Mouse (Mus musculus): ENCODE results near the gene Cbl. TPM values are rescaled to one million over a fixed set of nuclear protein-coding genes. Genes with fewer than 3 reads are reported as not detected.

The Cbl gene
- polyA plus RNA-seq, 1 experiment from 2014 or later, result 5.8 TPM

DNA sequence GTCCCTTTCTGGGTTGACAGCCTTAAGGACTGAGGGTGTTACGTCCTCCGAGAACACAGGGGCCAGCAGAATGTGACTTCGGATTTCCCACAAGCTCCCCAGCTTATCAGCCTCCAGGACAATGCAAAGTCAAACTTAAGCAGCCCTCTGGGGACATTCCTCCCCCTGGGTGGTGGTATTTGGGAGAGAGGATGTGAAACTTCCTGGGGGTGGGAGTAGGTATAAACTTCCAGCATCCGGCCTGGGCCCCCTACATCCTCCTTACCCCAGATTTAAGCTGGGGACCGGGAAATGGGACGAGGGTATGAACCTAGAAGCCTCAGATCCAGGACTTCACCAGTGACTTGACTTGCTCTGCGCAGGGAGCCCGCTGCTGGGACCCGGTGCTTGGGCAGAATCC, 104.2 kb downstream of the Cbl start:
- Histone ChIP-seq H3K4me3 (ENCODE audit: low read depth, low read length) (peak overlapping the region; percentile 39), H3K27me3 (replicated peaks; ENCODE audit: control insufficient read depth, insufficient read depth, low read length) (peaks cover 20% of the 10 kb centered on the region), H3K4me2 (replicated peaks; ENCODE audit: low read depth) (peak overlapping the region; percentile 62), H3K9me3 (ENCODE audit: control insufficient read depth) (no peaks in the 10 kb centered on the region), H3K9ac (ENCODE audit: low read depth, low read length) (peak overlapping the region; percentile 23), H3K27ac (ENCODE audit: low read depth, low read length) (peak overlapping the region; percentile 66), H3K36me3 (ENCODE audit: control insufficient read depth, insufficient read depth) (no peaks in the 10 kb centered on the region), H3K4me1 (replicated peaks; ENCODE audit: control insufficient read depth, insufficient read depth, low read length) (0 out of 2 replicates have a peak, but pooled peaks cover 4% of the 10 kb centered on the region)
- no peak for TF ChIP-seq CTCF (IDR thresholded peaks at IDR 0.05; ENCODE audit: low read depth)
- 10% methylated on average over 9 of the region's 9 CpGs for WGBS
- ATAC-seq, result peak; percentile 3; the same call in 1 of the 2 replicates

DNA sequence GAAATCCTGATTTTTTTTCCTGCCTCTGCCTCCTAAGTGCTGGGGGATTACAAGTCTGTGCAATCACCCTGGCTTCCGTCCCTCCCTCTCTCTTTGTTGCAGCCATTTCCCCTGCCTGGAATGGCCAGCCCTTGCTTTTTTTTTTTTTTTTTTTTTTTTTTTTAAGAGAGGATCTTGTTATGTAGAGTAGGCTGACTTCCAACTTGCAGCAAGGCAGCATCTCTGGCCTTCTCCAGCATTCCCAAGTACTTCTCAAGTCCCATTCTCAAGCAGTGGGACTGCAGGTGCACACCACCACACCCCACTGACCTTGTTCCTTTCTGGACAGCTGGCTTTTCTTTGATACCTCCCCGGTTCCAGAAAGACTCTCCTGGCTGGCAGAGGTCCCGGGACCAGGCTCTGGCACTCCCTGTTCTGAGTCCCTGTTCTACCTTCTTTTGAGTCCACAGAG, 106.5 kb downstream of the Cbl start:
- H3K36me3 ChIP-seq (ENCODE audit: control insufficient read depth, insufficient read depth), result no peaks in the 10 kb centered on the region
- no peak overlapping the region for H3K27ac ChIP-seq (ENCODE audit: low read depth, low read length)
- H3K4me3 ChIP-seq (ENCODE audit: low read depth, low read length), result no peak overlapping the region
- H3K4me2 ChIP-seq (replicated peaks; ENCODE audit: low read depth), result no peak overlapping the region
- peaks cover 8% of the 10 kb centered on the region; the same call in 1 of the 2 replicates for H3K27me3 ChIP-seq (replicated peaks; ENCODE audit: control insufficient read depth, insufficient read depth, low read length)
- 0 out of 2 replicates have a peak, but pooled peaks cover 4% of the 10 kb centered on the region for H3K4me1 ChIP-seq (replicated peaks; ENCODE audit: control insufficient read depth, insufficient read depth, low read length)
- no peak for ATAC-seq
- H3K9ac ChIP-seq (ENCODE audit: low read depth, low read length), result no peak overlapping the region
- H3K9me3 ChIP-seq (ENCODE audit: control insufficient read depth), result no peaks in the 10 kb centered on the region
- 60% methylated on average over 3 of the region's 3 CpGs for WGBS
- no peak for TF ChIP-seq CTCF (IDR thresholded peaks at IDR 0.05; ENCODE audit: low read depth)

DNA sequence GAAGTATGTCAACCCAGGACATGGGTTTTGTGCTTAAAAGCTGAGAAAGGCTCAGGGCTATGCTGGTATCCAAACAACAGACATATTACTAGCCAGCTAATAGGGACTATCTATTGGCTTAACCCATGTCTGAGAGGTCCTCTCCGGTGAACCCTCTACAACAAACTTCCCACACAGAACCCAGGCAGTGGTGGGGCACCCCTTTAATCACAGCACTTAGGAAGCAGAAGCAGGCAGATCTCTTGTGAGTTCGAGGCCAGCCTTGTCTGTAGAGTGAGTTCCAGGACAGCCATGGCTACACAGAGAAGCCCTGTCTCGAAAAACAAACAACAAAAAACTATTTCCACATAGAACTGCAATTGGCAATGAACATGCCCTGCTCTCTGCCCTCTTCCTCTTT, 107.1 kb downstream of the Cbl start:
- WGBS, result 83% methylated on average over 3 of the region's 3 CpGs

GRCm38 (mm10) chr9:44125546-44126428, 108.1 kb downstream of the Cbl start:
- no peaks in the 10 kb centered on the region for H3K36me3 ChIP-seq (ENCODE audit: control insufficient read depth, insufficient read depth)
- no peak for ATAC-seq
- 27% methylated on average over 18 of the region's 18 CpGs for WGBS
- H3K4me2 ChIP-seq (replicated peaks; ENCODE audit: low read depth), result peak overlapping the region; percentile 35
- H3K9me3 ChIP-seq (ENCODE audit: control insufficient read depth), result no peaks in the 10 kb centered on the region
- H3K27ac ChIP-seq (ENCODE audit: low read depth, low read length), result no peak overlapping the region; the same call in 1 of the 2 replicates
- no peak overlapping the region for H3K9ac ChIP-seq (ENCODE audit: low read depth, low read length)
- H3K27me3 ChIP-seq (replicated peaks; ENCODE audit: control insufficient read depth, insufficient read depth, low read length), result 0 out of 2 replicates have a peak, but pooled peaks cover 6% of the 10 kb centered on the region
- H3K4me1 ChIP-seq (replicated peaks; ENCODE audit: control insufficient read depth, insufficient read depth, low read length), result 0 out of 2 replicates have a peak, but pooled peaks cover 4% of the 10 kb centered on the region
- H3K4me3 ChIP-seq (ENCODE audit: low read depth, low read length), result no peak overlapping the region
- TF ChIP-seq CTCF (IDR thresholded peaks at IDR 0.05; ENCODE audit: low read depth), result peak; percentile 94

More for the DNA sequence above, 107.1 kb downstream of the Cbl start:
- no peak overlapping the region for H3K27ac ChIP-seq (ENCODE audit: low read depth, low read length)
- no peaks in the 10 kb centered on the region for H3K9me3 ChIP-seq (ENCODE audit: control insufficient read depth)
- H3K36me3 ChIP-seq (ENCODE audit: control insufficient read depth, insufficient read depth), result no peaks in the 10 kb centered on the region
- H3K9ac ChIP-seq (ENCODE audit: low read depth, low read length), result no peak overlapping the region
- no peak overlapping the region for H3K4me3 ChIP-seq (ENCODE audit: low read depth, low read length)
- H3K4me2 ChIP-seq (replicated peaks; ENCODE audit: low read depth), result no peak overlapping the region
- 0 out of 2 replicates have a peak, but pooled peaks cover 4% of the 10 kb centered on the region for H3K4me1 ChIP-seq (replicated peaks; ENCODE audit: control insufficient read depth, insufficient read depth, low read length)
- H3K27me3 ChIP-seq (replicated peaks; ENCODE audit: control insufficient read depth, insufficient read depth, low read length), result peaks cover 6% of the 10 kb centered on the region; the same call in 1 of the 2 replicates
- TF ChIP-seq CTCF (IDR thresholded peaks at IDR 0.05; ENCODE audit: low read depth), result no peak
- no peak for ATAC-seq

- Histone ChIP-seq H3K4me2 (replicated peaks; ENCODE audit: low read depth) (no peak overlapping the region), H3K4me1 (replicated peaks; ENCODE audit: control insufficient read depth, insufficient read depth, low read length) (0 out of 2 replicates have a peak, but pooled peaks cover 4% of the 10 kb centered on the region), H3K36me3 (ENCODE audit: control insufficient read depth, insufficient read depth) (no peaks in the 10 kb centered on the region), H3K27ac (ENCODE audit: low read depth, low read length) (no peak overlapping the region), H3K27me3 (replicated peaks; ENCODE audit: control insufficient read depth, insufficient read depth, low read length) (0 out of 2 replicates have a peak, but pooled peaks cover 2% of the 10 kb centered on the region), H3K4me3 (ENCODE audit: low read depth, low read length) (no peak overlapping the region), H3K9me3 (ENCODE audit: control insufficient read depth) (no peaks in the 10 kb centered on the region), H3K9ac (ENCODE audit: low read depth, low read length) (no peak overlapping the region)
- ATAC-seq, result no peak
- 76% methylated on average over 5 of the region's 5 CpGs for WGBS
- no peak for TF ChIP-seq CTCF (IDR thresholded peaks at IDR 0.05; ENCODE audit: low read depth)
Observed at GRCm38 (mm10) chr9:44125026-44125425, 108.8 kb downstream of the Cbl start.

GRCm38 (mm10) chr9:44124317-44124716, 109.5 kb downstream of the Cbl start:
- TF ChIP-seq CTCF (IDR thresholded peaks at IDR 0.05; ENCODE audit: low read depth), result peak; percentile 73
- no peaks in the 10 kb centered on the region for H3K9me3 ChIP-seq (ENCODE audit: control insufficient read depth)
- 71% methylated on average over 6 of the region's 6 CpGs for WGBS
- H3K27me3 ChIP-seq (replicated peaks; ENCODE audit: control insufficient read depth, insufficient read depth, low read length), result no peaks in the 10 kb centered on the region
- no peak for ATAC-seq
- no peak overlapping the region for H3K9ac ChIP-seq (ENCODE audit: low read depth, low read length)
- H3K4me2 ChIP-seq (replicated peaks; ENCODE audit: low read depth), result no peak overlapping the region
- no peak overlapping the region for H3K27ac ChIP-seq (ENCODE audit: low read depth, low read length)
- H3K4me3 ChIP-seq (ENCODE audit: low read depth, low read length), result no peak overlapping the region
- H3K36me3 ChIP-seq (ENCODE audit: control insufficient read depth, insufficient read depth), result no peaks in the 10 kb centered on the region
- 0 out of 2 replicates have a peak, but pooled peaks cover 4% of the 10 kb centered on the region for H3K4me1 ChIP-seq (replicated peaks; ENCODE audit: control insufficient read depth, insufficient read depth, low read length)

Measured in intestine, postnatal 0 days (tissue).